Comparison of ENCODE assay signal across 12 mouse cellular contexts in genomic region chr1:132878951-132879610, GRCm38 (mm10). TPM values are rescaled to one million over a fixed set of nuclear protein-coding genes. Genes with fewer than 3 reads are reported as not detected.
DNase-seq lines count a peak whose midpoint lies in the region; ATAC-seq lines count a peak whose summit lies in the region.
"Had no signal": no experiment of that assay in that cellular context is flagged by ENCODE, and none has a peak within 500 bp of the region (broad histone marks: within the 10 kb centered on the region; RNA-seq: fewer than 3 reads in every experiment).

No protein-coding gene starts in this region.

- H3K9me3 ChIP-seq in hindbrain, embryonic 12.5 days (replicated peaks), result no peaks in the 10 kb centered on the region
- H3K9me3 ChIP-seq in hindbrain, embryonic 11.5 days (ENCODE audit: control insufficient read depth, low read length), result no peaks in the 10 kb centered on the region
- no peaks in the 10 kb centered on the region for H3K9me3 ChIP-seq in midbrain, embryonic 16.5 days (replicated peaks; ENCODE audit: control insufficient read depth, low read length, poor library complexity, severe bottlenecking)

- H3K4me1 ChIP-seq in hindbrain, embryonic 12.5 days, result peaks cover 28% of the 10 kb centered on the region
- H3K4me1 ChIP-seq in hindbrain, embryonic 11.5 days (replicated peaks; ENCODE audit: control insufficient read depth, insufficient read depth, low read length), result peaks cover 7% of the 10 kb centered on the region
- H3K4me1 ChIP-seq in midbrain, embryonic 16.5 days (ENCODE audit: control insufficient read depth, insufficient read depth, low read length), result peaks cover 19% of the 10 kb centered on the region

- peak overlapping the region; percentile 77; the same call in 1 of the 2 replicates for H3K9ac ChIP-seq in hindbrain, embryonic 12.5 days
- no peak overlapping the region for H3K9ac ChIP-seq in hindbrain, embryonic 11.5 days (ENCODE audit: low read depth, low read length)
- no peak overlapping the region for H3K9ac ChIP-seq in midbrain, embryonic 16.5 days (ENCODE audit: low read depth, low read length)
- H3K9ac ChIP-seq: liver, postnatal 0 days had no signal

- 22% methylated on average over 11 of the region's 11 CpGs for WGBS in hindbrain, embryonic 12.5 days
- WGBS in hindbrain, embryonic 11.5 days, result 20% methylated on average over 11 of the region's 11 CpGs
- WGBS in midbrain, embryonic 16.5 days, result 14% methylated on average over 11 of the region's 11 CpGs

- ATAC-seq in hindbrain, embryonic 12.5 days (ENCODE audit: low FRiP score), result no peak
- no peak for ATAC-seq in hindbrain, embryonic 11.5 days (ENCODE audit: low FRiP score)
- ATAC-seq in midbrain, embryonic 16.5 days, result no peak
- ATAC-seq: liver, postnatal 0 days had no signal

- H3K4me2 ChIP-seq in hindbrain, embryonic 12.5 days (replicated peaks), result no peak overlapping the region; the same call in 1 of the 2 replicates
- H3K4me2 ChIP-seq in hindbrain, embryonic 11.5 days (replicated peaks; ENCODE audit: low read depth, low read length), result no peak overlapping the region
- peak overlapping the region; percentile 83; the same call in 1 of the 2 replicates for H3K4me2 ChIP-seq in midbrain, embryonic 16.5 days (ENCODE audit: low read length)

- no peak for DNase-seq in hindbrain, embryonic 11.5 days (ENCODE audit: low spot score)
- peak; percentile 97 for DNase-seq in ES-CJ7 (ENCODE audit: low read depth, low spot score)
- DNase-seq in ZHBTc4 (ENCODE audit: low read depth, low spot score), result peak; percentile 97
- DNase-seq in kidney, postnatal 25 days, result no peak
- DNase-seq in ovary, adult 18-20 months (ENCODE audit: low spot score), result no peak
- DNase-seq: gastrocnemius, adult 2 months; heart, adult 11 months; layer of hippocampus, adult 9-11 months; liver, postnatal 0 days had no signal

- H3K27ac ChIP-seq in hindbrain, embryonic 12.5 days, result no peak overlapping the region
- H3K27ac ChIP-seq in hindbrain, embryonic 11.5 days (ENCODE audit: low read depth, low read length), result no peak overlapping the region
- no peak overlapping the region; the same call in 1 of the 2 replicates for H3K27ac ChIP-seq in midbrain, embryonic 16.5 days (ENCODE audit: low read length)
- H3K27ac ChIP-seq: gastrocnemius, adult 2 months; macrophage had no signal

- no peaks in the 10 kb centered on the region for H3K36me3 ChIP-seq in hindbrain, embryonic 12.5 days
- H3K36me3 ChIP-seq in hindbrain, embryonic 11.5 days (ENCODE audit: control insufficient read depth, insufficient read depth, low read length), result no peaks in the 10 kb centered on the region
- no peaks in the 10 kb centered on the region for H3K36me3 ChIP-seq in midbrain, embryonic 16.5 days (ENCODE audit: control insufficient read depth, insufficient read depth, low read length)

- no peak overlapping the region for H3K4me3 ChIP-seq in hindbrain, embryonic 12.5 days
- H3K4me3 ChIP-seq in hindbrain, embryonic 11.5 days (ENCODE audit: low read depth, low read length), result no peak overlapping the region
- H3K4me3 ChIP-seq in midbrain, embryonic 16.5 days (ENCODE audit: low read depth, low read length), result no peak overlapping the region

- H3K27me3 ChIP-seq in hindbrain, embryonic 12.5 days, result peaks cover 37% of the 10 kb centered on the region
- H3K27me3 ChIP-seq in hindbrain, embryonic 11.5 days (ENCODE audit: control insufficient read depth, insufficient read depth, low read length), result peaks cover 11% of the 10 kb centered on the region; the same call in 1 of the 2 replicates
- H3K27me3 ChIP-seq in midbrain, embryonic 16.5 days (ENCODE audit: control insufficient read depth, insufficient read depth, low read depth, low read length), result no peaks in the 10 kb centered on the region

RNA-seq across cellular contexts. Expression of gene Lrrn2, which starts 1.0 kb away (rescaled TPM):
- 17.0 and 18.8 TPM in 2 replicates for polyA plus RNA-seq in hindbrain, embryonic 12.5 days (2016; fragmentation: Nextera tagmentation; extraction: Ambion mirVana)
- polyA plus RNA-seq in hindbrain, embryonic 11.5 days (2014; fragmentation: Nextera tagmentation; extraction: Ambion mirVana), result 6.2 and 7.2 TPM in 2 replicates
- polyA plus RNA-seq in midbrain, embryonic 16.5 days (2015; fragmentation: Nextera tagmentation; extraction: Ambion mirVana), result 59.1 and 61.4 TPM in 2 replicates
- polyA plus RNA-seq: liver, postnatal 0 days; macrophage had no signal

Comparison
In these comparisons a context has a peak if more than half of its experiments do, and no peak if none do; other contexts are left out.
1. DNase-seq: peak in ES-CJ7 (single experiment) and ZHBTc4 (single experiment); none in hindbrain, embryonic 11.5 days (single experiment), kidney, postnatal 25 days (0 of 2) and ovary, adult 18-20 months (single experiment).